Mouse (Mus musculus) neutrophil, adult 5-6 weeks (primary cell): ENCODE results near the gene Olfr967. TPM values are rescaled to one million over a fixed set of nuclear protein-coding genes. Genes with fewer than 3 reads are reported as not detected.
"Not testable (repeated sequence)": the region's sequence is repeated elsewhere in the genome, so short reads cannot be mapped to it uniquely, and the experiment has no call there.

Source experiments
- ATAC-seq: fragments of 151-379, 151-347 bp; 2 replicates; pipeline ENCODE4 v1.8.0; 2017; ENCODE audit warnings: mild to moderate bottlenecking, moderate TSS enrichment; ENCODE audit not compliant: insufficient number of reproducible peaks, poor library complexity, low FRiP score, severe bottlenecking; ENCODE audit errors: extremely low read depth
- total RNA-seq: library from RNA; stranded (forward); fragments of 200-1000 nt; gene quantifications from 2 replicates; pipeline ENCODE4 v1.2.3, GENCODE M21; 2017

Olfr967 gene
- total RNA-seq: not detected in 2 replicates

DNA sequence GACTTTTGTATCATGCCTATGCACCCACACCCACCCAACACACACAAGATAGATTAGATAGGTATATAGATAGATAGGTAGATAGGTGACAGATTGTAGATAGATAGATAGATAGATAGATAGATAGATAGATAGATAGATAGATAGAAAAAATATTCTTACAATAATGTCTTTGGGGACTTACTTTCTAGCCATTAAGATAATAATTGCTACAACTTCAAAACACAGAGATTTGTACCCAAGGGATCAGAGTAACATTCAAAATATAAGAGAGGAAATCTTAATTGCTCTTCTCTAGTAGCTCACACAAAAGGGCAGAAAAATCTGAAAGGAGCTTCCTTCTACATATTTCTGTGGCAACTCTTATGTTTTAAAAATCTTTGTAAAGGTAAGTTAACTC lies at the start of gene Olfr967:
Olfr967 (plus strand) TSS at position 301 of the 400 bp plus-strand sequence.
- ATAC-seq: no peak

DNA sequence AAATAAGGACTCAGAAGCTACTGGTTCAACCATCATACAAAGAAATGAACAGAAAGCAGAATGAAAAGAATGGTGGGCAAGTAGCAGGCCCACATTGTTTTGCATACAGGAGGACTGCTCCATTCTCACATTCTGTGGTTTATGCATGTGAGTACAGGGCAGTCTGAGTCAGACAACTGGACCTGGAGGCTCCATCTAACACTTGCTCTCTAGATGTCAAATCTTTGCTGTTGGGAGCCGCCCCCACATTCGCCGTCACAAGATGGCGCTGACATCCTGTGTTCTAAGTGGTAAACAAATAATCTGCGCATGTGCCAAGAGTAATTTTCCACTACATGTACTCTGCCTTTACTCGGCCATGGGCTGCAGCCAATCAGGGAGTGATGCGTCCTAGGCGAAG lies 44.9 kb upstream of the Olfr967 start:
- not testable (repeated sequence) for ATAC-seq

DNA sequence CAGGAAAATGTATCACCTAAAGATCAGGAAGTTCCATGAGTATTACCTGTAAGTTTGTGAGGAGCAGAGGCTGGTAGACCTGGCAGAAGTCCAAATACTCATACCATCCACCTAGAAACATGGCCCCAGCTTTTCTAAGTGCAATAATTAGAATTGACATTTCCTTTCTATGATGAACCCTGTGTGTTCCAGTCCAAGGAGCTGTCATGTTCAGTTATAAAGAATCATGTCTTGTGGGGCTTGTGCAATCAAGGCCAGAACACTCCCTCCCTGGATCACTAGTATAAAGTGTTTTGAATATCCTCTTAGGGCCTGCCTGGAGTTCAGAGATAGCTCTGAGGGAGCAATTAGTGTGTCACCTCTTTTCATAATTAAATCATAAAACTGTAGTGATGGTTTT lies 39.0 kb upstream of the Olfr967 start, which contains the start of gene Olfr149:
Olfr149 (minus strand) TSS at position 101 of the 400 bp plus-strand sequence.
- ATAC-seq: no peak

DNA sequence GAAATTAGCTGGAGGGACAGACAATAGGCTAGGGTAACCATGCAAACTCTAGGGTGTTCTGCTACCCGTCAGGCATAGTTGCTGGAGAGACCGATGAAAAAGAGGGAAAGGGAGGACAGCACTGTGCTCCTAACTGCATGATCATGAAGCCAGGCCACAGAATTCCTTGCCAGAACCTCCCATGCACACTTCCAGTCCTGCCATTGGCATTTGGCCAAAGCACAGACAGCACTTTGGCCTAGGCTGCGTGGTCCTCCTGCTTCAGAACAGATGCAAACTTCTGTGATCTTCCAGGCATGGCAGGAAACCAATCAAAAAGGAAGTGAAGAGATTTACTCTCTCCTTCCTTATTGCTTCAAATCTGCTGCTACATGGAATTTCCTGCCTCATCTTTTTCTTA lies 37.1 kb upstream of the Olfr967 start:
- ATAC-seq: no peak

DNA sequence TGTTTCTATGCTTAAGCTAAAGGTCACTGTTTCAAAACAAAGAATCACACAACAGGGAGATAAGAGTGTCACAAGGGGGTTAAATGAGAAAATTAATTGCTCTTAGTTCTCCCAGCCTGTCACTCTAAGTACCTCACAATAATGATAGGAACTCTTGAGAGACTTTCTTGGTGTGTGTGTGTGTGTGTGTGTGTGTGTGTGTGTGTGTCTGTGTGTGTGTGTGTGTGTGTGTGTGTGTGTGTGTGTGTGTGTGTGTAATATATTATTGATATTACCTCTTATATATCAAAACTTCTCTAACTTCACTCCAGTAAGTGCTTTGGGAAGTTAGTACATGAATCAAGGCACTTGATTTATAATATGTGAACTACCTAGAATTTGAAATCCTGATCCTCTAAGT lies 35.0 kb upstream of the Olfr967 start, which contains the start of gene Olfr965:
Olfr965 (plus strand) TSS at position 301 of the 400 bp plus-strand sequence.
- no peak for ATAC-seq

DNA sequence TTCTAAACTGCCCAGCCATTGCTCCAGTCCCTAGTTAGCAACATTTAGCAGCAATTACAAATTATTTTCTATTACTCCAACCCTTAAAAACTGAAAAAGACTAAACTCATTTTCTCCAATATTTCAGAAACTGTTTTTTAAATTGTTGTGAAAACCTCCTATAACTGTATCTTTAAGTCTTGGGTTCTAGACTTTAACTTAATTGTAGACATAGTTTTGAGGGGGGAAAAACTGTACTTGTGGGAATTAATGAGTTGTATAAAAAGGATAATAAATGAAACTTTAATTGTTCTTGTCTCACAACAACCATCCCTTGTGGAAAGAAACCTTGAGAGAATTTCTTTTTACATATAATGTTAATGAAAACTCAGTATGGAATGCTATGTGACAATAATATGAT lies 15.4 kb upstream of the Olfr967 start, which contains the start of gene Olfr150:
Olfr150 (plus strand) TSS at position 301 of the 400 bp plus-strand sequence.
- ATAC-seq: no peak

DNA sequence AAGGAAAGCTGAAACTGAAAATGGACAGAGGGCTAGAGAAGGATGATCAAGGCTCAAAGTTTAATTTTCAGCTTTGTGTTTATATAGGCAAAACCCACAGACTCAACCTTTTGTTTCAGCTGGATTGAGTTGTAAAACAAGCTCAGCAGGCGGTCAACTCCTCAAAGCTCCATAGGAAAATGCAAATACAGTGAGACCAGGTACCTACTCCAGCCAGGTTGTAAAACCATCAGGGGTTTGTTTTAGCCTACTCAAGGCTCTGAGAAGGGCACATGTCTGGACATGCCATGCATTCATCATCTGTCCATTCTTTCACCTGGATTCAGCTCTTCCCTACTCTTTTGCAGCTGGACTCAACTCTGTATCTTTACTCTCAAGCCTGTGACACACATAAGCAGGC lies 5.3 kb upstream of the Olfr967 start:
- ATAC-seq: no peak

DNA sequence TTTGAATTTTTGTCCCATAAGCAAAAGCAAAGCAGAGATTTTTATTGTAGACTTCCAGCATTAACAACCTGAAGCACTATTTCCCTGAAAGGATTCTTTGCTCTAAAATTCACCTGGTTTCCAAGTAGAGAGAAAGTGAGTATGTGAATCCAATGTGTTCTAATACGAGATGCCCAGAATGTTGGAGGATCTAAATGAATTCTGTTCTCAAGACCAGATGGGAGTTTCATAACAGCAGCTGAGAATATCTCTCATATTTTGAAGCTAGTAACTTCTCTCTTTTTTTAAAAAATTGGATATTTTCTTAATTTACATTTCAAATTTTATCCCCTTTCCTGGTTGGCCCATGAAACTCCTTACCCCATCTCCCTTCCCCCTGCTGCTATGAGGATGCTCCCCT lies 379 bp downstream of the Olfr967 start:
- ATAC-seq: no peak

DNA sequence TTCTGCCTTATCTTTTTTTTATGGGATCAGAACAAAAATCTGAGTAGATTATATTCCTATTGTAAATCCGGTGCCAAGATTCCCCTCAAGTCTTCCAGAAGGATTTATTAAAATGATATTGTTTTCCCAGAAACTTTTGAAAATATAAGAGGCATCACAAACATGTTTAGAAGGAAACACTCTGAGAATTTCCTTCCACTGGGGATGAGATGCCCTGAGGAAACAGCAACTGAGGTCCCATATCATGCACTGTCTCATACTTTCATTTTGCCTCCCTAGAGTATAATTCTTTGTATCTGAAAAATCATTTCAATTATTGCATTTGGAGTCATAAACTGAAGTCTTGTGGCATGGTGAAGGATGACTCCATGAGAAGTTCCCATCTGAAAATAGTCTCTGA lies 37.1 kb downstream of the Olfr967 start, which contains the start of gene Olfr968:
Olfr968 (minus strand) TSS at position 101 of the 400 bp plus-strand sequence.
- ATAC-seq: no peak

DNA sequence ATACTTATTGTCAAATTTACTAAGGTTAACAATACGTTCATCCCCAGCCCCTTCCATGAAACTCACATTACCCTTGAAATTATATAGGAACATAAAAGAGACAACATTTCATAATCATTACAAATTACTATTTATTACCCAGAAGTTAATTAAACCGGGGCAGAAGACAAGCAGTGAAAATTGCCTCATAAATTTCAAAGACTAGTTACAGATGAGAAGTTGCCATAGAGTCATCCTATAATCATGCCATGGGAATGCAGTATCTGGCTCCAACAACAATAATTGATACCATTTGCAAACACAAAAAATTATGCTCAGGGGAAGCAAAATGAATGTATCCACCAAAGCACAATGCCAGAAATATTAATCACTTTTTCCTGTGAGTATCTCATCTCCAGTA lies 44.5 kb downstream of the Olfr967 start, which contains the start of gene Olfr969:
Olfr969 (plus strand) TSS at position 388 of the 400 bp plus-strand sequence.
- ATAC-seq: no peak

Other genes with a start within 250 kb of the Olfr967 start
- gene Olfr957, start 230.4 kb upstream of the Olfr967 start, total RNA-seq: not detected in 2 replicates
- not detected in 2 replicates for gene Olfr958, start 192.2 kb upstream of the Olfr967 start, total RNA-seq
- 0.12 TPM in 1 of 2 replicates, not detected in the other for gene Olfr959, start 170.7 kb upstream of the Olfr967 start, total RNA-seq
- gene AW551984, start 141.8 kb upstream of the Olfr967 start, total RNA-seq: not detected in 2 replicates
- not detected in 2 replicates for gene Olfr148, start 135.6 kb upstream of the Olfr967 start, total RNA-seq
- not detected in 2 replicates for gene Olfr960, start 124.9 kb upstream of the Olfr967 start, total RNA-seq
- not detected in 2 replicates for gene Olfr961, start 101.2 kb upstream of the Olfr967 start, total RNA-seq
- gene Olfr963, start 79.0 kb upstream of the Olfr967 start, total RNA-seq: not detected in 2 replicates
- gene Olfr149, start 39.1 kb upstream of the Olfr967 start, total RNA-seq: not detected in 2 replicates
- not detected in 2 replicates for gene Olfr965, start 34.9 kb upstream of the Olfr967 start, total RNA-seq
- not detected in 2 replicates for gene Olfr150, start 15.3 kb upstream of the Olfr967 start, total RNA-seq
- not detected in 2 replicates for gene Olfr968, start 37.0 kb downstream of the Olfr967 start, total RNA-seq
- not detected in 2 replicates for gene Olfr969, start 44.7 kb downstream of the Olfr967 start, total RNA-seq
- not detected in 2 replicates for gene Olfr970, start 62.6 kb downstream of the Olfr967 start, total RNA-seq
- not detected in 2 replicates for gene Olfr971, start 90.6 kb downstream of the Olfr967 start, total RNA-seq
- gene Olfr972, start 120.2 kb downstream of the Olfr967 start, total RNA-seq: not detected in 2 replicates
- not detected in 2 replicates for gene Olfr229, start 161.1 kb downstream of the Olfr967 start, total RNA-seq
- 0.12 TPM in 1 of 2 replicates, not detected in the other for gene Olfr974, start 191.3 kb downstream of the Olfr967 start, total RNA-seq
- gene Olfr975, start 205.8 kb downstream of the Olfr967 start, total RNA-seq: not detected in 2 replicates
- gene Olfr976, start 214.9 kb downstream of the Olfr967 start, total RNA-seq: not detected in 2 replicates
- not detected in 2 replicates for gene Olfr978, start 245.9 kb downstream of the Olfr967 start, total RNA-seq